In the genomic region with DNA sequence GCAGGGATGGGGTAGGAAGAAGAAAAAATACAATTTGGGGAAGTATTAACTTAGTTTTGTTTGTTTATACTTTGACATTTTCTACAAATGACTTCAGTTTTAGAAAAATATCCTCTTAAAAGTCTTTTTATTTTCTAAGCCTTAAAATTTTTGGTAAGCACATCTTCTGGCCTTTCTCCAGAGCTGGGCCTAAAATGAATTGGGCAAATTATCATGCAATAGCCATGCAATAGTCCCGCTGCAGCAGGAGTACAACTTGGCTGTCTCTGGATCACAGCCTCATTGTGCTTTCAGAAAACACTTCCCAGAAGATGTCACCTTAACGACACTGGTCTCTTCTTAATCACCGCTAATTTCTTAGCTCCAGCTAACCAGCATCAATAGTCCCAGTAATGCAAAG, we compare ENCODE assay signal across 26 mouse cellular contexts.
DNase-seq lines count a peak whose midpoint lies in the region; ATAC-seq lines count a peak whose summit lies in the region.
"Had no signal": no experiment of that assay in that cellular context is flagged by ENCODE, and none has a peak within 500 bp of the region (broad histone marks: within the 10 kb centered on the region; RNA-seq: fewer than 3 reads in every experiment).

No protein-coding gene starts in this region.

- no peaks in the 10 kb centered on the region for H3K4me1 ChIP-seq in kidney, embryonic 16.5 days (ENCODE audit: insufficient read depth, low read length)
- H3K4me1 ChIP-seq: embryonic facial prominence, embryonic 15.5 days; forebrain, embryonic 10.5 days; forebrain, embryonic 15.5 days; heart, embryonic 15.5 days; hindbrain, embryonic 13.5 days had no signal

- ATAC-seq in kidney, embryonic 16.5 days (ENCODE audit: low FRiP score, low TSS enrichment), result no peak
- ATAC-seq: activated CD4-positive, CD25-positive, alpha-beta regulatory T cell, adult 4 months; forebrain, embryonic 15.5 days; hindbrain, postnatal 0 days; Patski had no signal

- H3K9me3 ChIP-seq in kidney, embryonic 16.5 days (ENCODE audit: low read length), result peaks cover 10% of the 10 kb centered on the region
- H3K9me3 ChIP-seq: embryonic facial prominence, embryonic 15.5 days had no signal

- no peaks in the 10 kb centered on the region for H3K27me3 ChIP-seq in kidney, embryonic 16.5 days (ENCODE audit: insufficient read depth, low read length)
- H3K27me3 ChIP-seq: embryonic facial prominence, embryonic 15.5 days; forebrain, embryonic 15.5 days; heart, embryonic 15.5 days; hindbrain, embryonic 13.5 days; Patski had no signal

- H3K4me2 ChIP-seq in kidney, embryonic 16.5 days (replicated peaks; ENCODE audit: low read depth, low read length), result no peak overlapping the region
- H3K4me2 ChIP-seq: embryonic facial prominence, embryonic 15.5 days; forebrain, embryonic 15.5 days; heart, embryonic 11.5 days; heart, embryonic 15.5 days; hindbrain, embryonic 13.5 days had no signal

- no peak overlapping the region for H3K9ac ChIP-seq in kidney, embryonic 16.5 days (replicated peaks; ENCODE audit: low read length)
- H3K9ac ChIP-seq: embryonic facial prominence, embryonic 15.5 days; forebrain, embryonic 15.5 days; heart, embryonic 15.5 days; hindbrain, embryonic 13.5 days had no signal

- 90% methylated on average over 3 of the region's 3 CpGs for WGBS in kidney, embryonic 16.5 days

- H3K36me3 ChIP-seq in kidney, embryonic 16.5 days (ENCODE audit: insufficient read depth, low read length), result 0 out of 2 replicates have a peak, but pooled peaks cover 4% of the 10 kb centered on the region
- H3K36me3 ChIP-seq: embryonic facial prominence, embryonic 15.5 days; forebrain, embryonic 15.5 days had no signal

- H3K4me3 ChIP-seq in kidney, embryonic 16.5 days (ENCODE audit: low read length), result no peak overlapping the region
- H3K4me3 ChIP-seq: embryonic facial prominence, embryonic 15.5 days; erythroblast, embryonic 14.5 days; forebrain, embryonic 10.5 days; forebrain, embryonic 15.5 days; heart, adult 2 months; heart, embryonic 15.5 days; hindbrain, embryonic 13.5 days had no signal

- DNase-seq in gastrocnemius, adult 18-20 months (ENCODE audit: low spot score), result peak; percentile 8
- no peak for DNase-seq in gastrocnemius, postnatal 4 days (ENCODE audit: low spot score in 2 of 2)
- DNase-seq in lung, postnatal 14 days, result peak; percentile 5
- DNase-seq in lung, postnatal 25 days (ENCODE audit: low spot score), result no peak
- peak; percentile 3 for DNase-seq in lung, postnatal 36 days
- DNase-seq in thymus, postnatal 10 days (ENCODE audit: low spot score in 2 of 2), result no peak
- DNase-seq: adrenal gland, adult 8-10 months; adrenal gland, postnatal 36 days; cerebellum, adult 11 months; cerebellum, adult 8-10 months; cerebellum, postnatal 14 days; embryo, embryonic 11 days; gastrocnemius, postnatal 10 days; heart, adult 2 months; heart, postnatal 14 days had no signal

- H3K27ac ChIP-seq in kidney, embryonic 16.5 days (ENCODE audit: low read length), result no peak overlapping the region
- H3K27ac ChIP-seq: embryonic facial prominence, embryonic 15.5 days; forebrain, embryonic 10.5 days; forebrain, embryonic 15.5 days; heart, adult 2 months; heart, embryonic 15.5 days; hindbrain, embryonic 13.5 days; hindbrain, postnatal 0 days had no signal

Comparison
In these comparisons a context has a peak if more than half of its experiments do, and no peak if none do; other contexts are left out.
1. DNase-seq: peak in gastrocnemius, adult 18-20 months (single experiment), lung, postnatal 14 days (single experiment) and lung, postnatal 36 days (single experiment); none in gastrocnemius, postnatal 4 days (0 of 2), lung, postnatal 25 days (single experiment) and thymus, postnatal 10 days (0 of 2).